Mouse (Mus musculus): Measurements from ENCODE around the gene Ntn3.

DNA sequence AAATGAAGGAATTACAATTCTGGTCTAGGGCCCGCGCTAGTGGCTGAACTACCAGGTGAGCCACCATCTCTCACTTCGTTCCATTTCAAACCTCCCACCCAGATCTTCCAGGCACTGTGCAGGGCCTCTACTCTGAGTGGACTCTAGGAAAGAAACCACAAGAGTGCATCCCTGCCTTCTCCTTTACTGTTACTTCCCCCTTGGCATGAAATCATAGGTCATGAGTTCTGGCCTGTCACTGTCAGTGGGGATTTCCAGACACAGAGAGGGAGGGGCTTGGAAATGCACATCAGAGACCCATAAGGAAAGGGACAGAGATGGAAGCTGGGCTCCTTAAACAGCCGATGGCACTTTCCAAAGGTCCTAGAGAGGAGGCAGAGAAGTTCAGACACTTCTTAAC, 37.6 kb downstream of the Ntn3 start:
- no peak for TF ChIP-seq POLR2AphosphoS2 (IDR thresholded peaks at IDR 0.05; ENCODE audit: insufficient read length, low read depth)
- TF ChIP-seq POLR2A (IDR thresholded peaks at IDR 0.05; ENCODE audit: insufficient read length, low read depth), result no peak
- TF ChIP-seq E2F4 (IDR thresholded peaks at IDR 0.05; ENCODE audit: insufficient read depth), result no peak
- no peak for TF ChIP-seq TCF12 (IDR thresholded peaks at IDR 0.05; ENCODE audit: insufficient read depth, poor library complexity, severe bottlenecking)
- TF ChIP-seq MAX (IDR thresholded peaks at IDR 0.05; ENCODE audit: low read depth), result no peak
- TF ChIP-seq MYOG (IDR thresholded peaks at IDR 0.05; ENCODE audit: control insufficient read depth in 1 of 3, insufficient read depth in 1 of 3, insufficient read length in 2 of 3, low read depth in 2 of 3), result no peak
- no peak for TF ChIP-seq USF1 (IDR thresholded peaks at IDR 0.05; ENCODE audit: low read depth)
- no peak for TF ChIP-seq CEBPB (IDR thresholded peaks at IDR 0.05; ENCODE audit: insufficient read depth, poor library complexity, severe bottlenecking)
- TF ChIP-seq MYOD1 (IDR thresholded peaks at IDR 0.05; ENCODE audit: control insufficient read depth in 1 of 3, insufficient read length in 2 of 3, low read depth in 2 of 3), result no peak
- TF ChIP-seq TCF3 (IDR thresholded peaks at IDR 0.05; ENCODE audit: insufficient read length, low read depth), result no peak
- no peak for TF ChIP-seq SRF (IDR thresholded peaks at IDR 0.05; ENCODE audit: control insufficient read depth, insufficient read length, low read depth)
- TF ChIP-seq REST (IDR thresholded peaks at IDR 0.05; ENCODE audit: insufficient read depth, insufficient read length), result no peak

Data from myocyte (in vitro differentiated cells).